Mouse (Mus musculus) myocyte (in vitro differentiated cells): ENCODE measurements around the gene Btbd2. TPM values are rescaled to one million over a fixed set of nuclear protein-coding genes. Genes with fewer than 3 reads are reported as not detected.

Experiments
- H3K27me3 ChIP-seq: one replicate; pipeline ENCODE4 v1.6.1; 2011; ENCODE audit not compliant: control insufficient read depth, insufficient read depth, insufficient read length
- H3K36me3 ChIP-seq: one replicate; pipeline ENCODE4 v1.6.1; 2011; ENCODE audit not compliant: control insufficient read depth, insufficient read depth
- H3K4me2 ChIP-seq: one replicate; pipeline ENCODE4 v1.6.1; 2011; ENCODE audit warnings: low read depth, control low read depth
- H3K4me3 ChIP-seq: one replicate; pipeline ENCODE4 v1.5.1; 2011; ENCODE audit warnings: mild to moderate bottlenecking, control low read depth, moderate library complexity
- H3K79me2 ChIP-seq: one replicate; pipeline ENCODE4 v1.6.1; 2011; ENCODE audit not compliant: control insufficient read depth, insufficient read depth
- H3ac ChIP-seq: one replicate; pipeline ENCODE4 v1.6.1; 2011; ENCODE audit not compliant: control insufficient read depth, insufficient read length
- CEBPB ChIP-seq: IDR thresholded peaks from 2 replicates; pipeline ENCODE4 v1.6.1; 2011; ENCODE audit warnings: mild to moderate bottlenecking, moderate library complexity; ENCODE audit not compliant: poor library complexity, insufficient read depth, severe bottlenecking
- E2F4 ChIP-seq: IDR thresholded peaks from one replicate; pipeline ENCODE4 v1.6.1; 2011; ENCODE audit warnings: mild to moderate bottlenecking, control low read depth, moderate library complexity; ENCODE audit not compliant: insufficient read depth
- MAX ChIP-seq: IDR thresholded peaks from one replicate; pipeline ENCODE4 v1.6.1; 2011; ENCODE audit warnings: low read depth, mild to moderate bottlenecking, control low read depth
- MYOD1 ChIP-seq, 3 experiments: IDR thresholded peaks; one replicate each; pipeline ENCODE4 v1.6.1; 2011; ENCODE audit warnings: control low read depth in 2 of 3, low read depth in 2 of 3, mild to moderate bottlenecking in 2 of 3, moderate library complexity in 1 of 3; ENCODE audit not compliant: insufficient read length in 2 of 3, control insufficient read depth in 1 of 3
- MYOG ChIP-seq, 3 experiments: IDR thresholded peaks; one replicate each; pipeline ENCODE4 v1.6.1; 2011; ENCODE audit warnings: control low read depth in 2 of 3, low read depth in 2 of 3, mild to moderate bottlenecking in 2 of 3; ENCODE audit not compliant: insufficient read length in 2 of 3, control insufficient read depth in 1 of 3, insufficient read depth in 1 of 3
- POLR2A ChIP-seq: IDR thresholded peaks from one replicate; pipeline ENCODE4 v1.6.1; 2011; ENCODE audit warnings: low read depth, mild to moderate bottlenecking, control low read depth, moderate library complexity; ENCODE audit not compliant: insufficient read length
- POLR2AphosphoS2 ChIP-seq: IDR thresholded peaks from one replicate; pipeline ENCODE4 v1.6.1; 2011; ENCODE audit warnings: low read depth, control low read depth; ENCODE audit not compliant: insufficient read length
- REST ChIP-seq: IDR thresholded peaks from one replicate; pipeline ENCODE4 v1.6.1; 2011; ENCODE audit warnings: mild to moderate bottlenecking, control low read depth, moderate library complexity; ENCODE audit not compliant: insufficient read depth, insufficient read length
- SRF ChIP-seq: IDR thresholded peaks from one replicate; pipeline ENCODE4 v1.6.1; 2011; ENCODE audit warnings: low read depth; ENCODE audit not compliant: control insufficient read depth, insufficient read length
- TCF12 ChIP-seq: IDR thresholded peaks from one replicate; pipeline ENCODE4 v1.6.1; 2011; ENCODE audit warnings: mild to moderate bottlenecking, control low read depth; ENCODE audit not compliant: poor library complexity, insufficient read depth, severe bottlenecking
- TCF3 ChIP-seq: IDR thresholded peaks from one replicate; pipeline ENCODE4 v1.6.1; 2011; ENCODE audit warnings: low read depth, control low read depth; ENCODE audit not compliant: insufficient read length
- USF1 ChIP-seq: IDR thresholded peaks from one replicate; pipeline ENCODE4 v1.6.1; 2011; ENCODE audit warnings: low read depth, mild to moderate bottlenecking, control low read depth, moderate library complexity
- polyA plus RNA-seq: library from polyadenylated mRNA; unstranded; fragments of >200 nt; fragmentation: generic; extraction: Trizol; gene quantifications from one replicate; pipeline ENCODE4 v1.2.1, GENCODE M21; 2012; ENCODE audit warnings: missing spikeins

Gene Btbd2
- polyA plus RNA-seq, 1 experiment, result 55.9 TPM

GRCm38 (mm10) chr10:80604001-80604509 is 52.8 kb downstream of the Btbd2 start:
- peak overlapping the region; percentile 22 for H3ac ChIP-seq
- H3K27me3 ChIP-seq, result no peaks in the 10 kb centered on the region
- H3K36me3 ChIP-seq, result peaks cover 7% of the 10 kb centered on the region
- peak overlapping the region; percentile 90 for H3K4me2 ChIP-seq
- peak overlapping the region; percentile 81 for H3K4me3 ChIP-seq
- TF ChIP-seq MYOD1 (IDR thresholded peaks at IDR 0.05; ENCODE audit: control insufficient read depth in 1 of 3, insufficient read length in 2 of 3, low read depth in 2 of 3) (no peak), TCF12 (no peak), MYOG (IDR thresholded peaks at IDR 0.05; ENCODE audit: control insufficient read depth in 1 of 3, insufficient read depth in 1 of 3, insufficient read length in 2 of 3, low read depth in 2 of 3) (no peak), E2F4 (no peak), POLR2AphosphoS2 (no peak), SRF (no peak), TCF3 (no peak), REST (no peak), POLR2A (no peak), CEBPB (no peak), MAX (no peak), USF1 (no peak)
- peaks cover 37% of the 10 kb centered on the region for H3K79me2 ChIP-seq

GRCm38 (mm10) chr10:80603364-80603763 is 53.5 kb downstream of the Btbd2 start:
- Histone ChIP-seq H3K4me2 (peak overlapping the region; percentile 90), H3K36me3 (peaks cover 3% of the 10 kb centered on the region), H3ac (peak overlapping the region; percentile 22), H3K79me2 (peaks cover 37% of the 10 kb centered on the region), H3K27me3 (no peaks in the 10 kb centered on the region), H3K4me3 (peak overlapping the region; percentile 81)
- TF ChIP-seq REST, result no peak
- TF ChIP-seq CEBPB, result no peak
- TF ChIP-seq MAX, result no peak
- no peak for TF ChIP-seq USF1
- no peak for TF ChIP-seq TCF3
- TF ChIP-seq E2F4, result no peak
- no peak for TF ChIP-seq TCF12
- no peak for TF ChIP-seq POLR2AphosphoS2
- no peak for TF ChIP-seq POLR2A
- TF ChIP-seq MYOD1 (IDR thresholded peaks at IDR 0.05; ENCODE audit: control insufficient read depth in 1 of 3, insufficient read length in 2 of 3, low read depth in 2 of 3), result no peak
- no peak for TF ChIP-seq SRF
- TF ChIP-seq MYOG (IDR thresholded peaks at IDR 0.05; ENCODE audit: control insufficient read depth in 1 of 3, insufficient read depth in 1 of 3, insufficient read length in 2 of 3, low read depth in 2 of 3), result no peak

GRCm38 (mm10) chr10:80602698-80603325 is 54.1 kb downstream of the Btbd2 start, which contains the start of the genes Scamp4 and Adat3:
Gene Scamp4, plus strand, starts transcription at chr10:80602872.
Gene Adat3, plus strand, starts transcription at chr10:80602880.
- H3ac ChIP-seq, result peak within 1 kb of the TSS; percentile 22
- peak; percentile 80 for TF ChIP-seq POLR2AphosphoS2
- TF ChIP-seq SRF, result peak; percentile 69
- no peak for TF ChIP-seq MAX
- no peak for TF ChIP-seq TCF12
- no peak for TF ChIP-seq MYOG (IDR thresholded peaks at IDR 0.05; ENCODE audit: control insufficient read depth in 1 of 3, insufficient read depth in 1 of 3, insufficient read length in 2 of 3, low read depth in 2 of 3)
- TF ChIP-seq CEBPB, result no peak
- no peak for TF ChIP-seq REST
- TF ChIP-seq USF1, result no peak
- TF ChIP-seq POLR2A, result peak; percentile 77
- peak in 1 of 3 experiments; percentile 19 for TF ChIP-seq MYOD1 (IDR thresholded peaks at IDR 0.05; ENCODE audit: control insufficient read depth in 1 of 3, insufficient read length in 2 of 3, low read depth in 2 of 3)
- no peak for TF ChIP-seq E2F4
- TF ChIP-seq TCF3, result no peak
- H3K4me2 ChIP-seq, result peak within 1 kb of the TSS; percentile 90
- H3K36me3 ChIP-seq, result no peaks in the 10 kb centered on the region
- H3K27me3 ChIP-seq, result no peaks in the 10 kb centered on the region
- peaks cover 33% of the 10 kb centered on the region for H3K79me2 ChIP-seq
- peak within 1 kb of the TSS; percentile 81 for H3K4me3 ChIP-seq

- H3K4me2 ChIP-seq, result peak overlapping the region; percentile 12
- H3K79me2 ChIP-seq, result no peaks in the 10 kb centered on the region
- H3K36me3 ChIP-seq, result no peaks in the 10 kb centered on the region
- no peak overlapping the region for H3ac ChIP-seq
- no peaks in the 10 kb centered on the region for H3K27me3 ChIP-seq
- H3K4me3 ChIP-seq, result no peak overlapping the region
- TF ChIP-seq POLR2A (no peak), USF1 (no peak), MYOG (IDR thresholded peaks at IDR 0.05; ENCODE audit: control insufficient read depth in 1 of 3, insufficient read depth in 1 of 3, insufficient read length in 2 of 3, low read depth in 2 of 3) (no peak), POLR2AphosphoS2 (no peak), CEBPB (no peak), TCF3 (no peak), MYOD1 (IDR thresholded peaks at IDR 0.05; ENCODE audit: control insufficient read depth in 1 of 3, insufficient read length in 2 of 3, low read depth in 2 of 3) (no peak), REST (no peak), TCF12 (no peak), MAX (no peak), SRF (no peak), E2F4 (no peak)
These were observed 60.6 kb downstream of the Btbd2 start for GRCm38 (mm10) chr10:80596318-80596717.

Other genes with a start within 250 kb of the Btbd2 start
- gene Tcf3, start 223.4 kb downstream of the Btbd2 start, polyA plus RNA-seq, result 67.5 TPM
- gene Onecut3, start 162.2 kb downstream of the Btbd2 start, polyA plus RNA-seq, result not detected
- gene Atp8b3, start 117.9 kb downstream of the Btbd2 start, polyA plus RNA-seq, result 0.08 TPM
- gene Rexo1, start 95.5 kb downstream of the Btbd2 start, polyA plus RNA-seq, result 18.8 TPM
- gene Klf16, start 79.8 kb downstream of the Btbd2 start, polyA plus RNA-seq, result 16.0 TPM
- gene Abhd17a, start 66.7 kb downstream of the Btbd2 start, polyA plus RNA-seq, result 111 TPM
- gene Scamp4, start 54.2 kb downstream of the Btbd2 start, polyA plus RNA-seq, result 141 TPM
- 5.7 TPM for gene Adat3, start 54.2 kb downstream of the Btbd2 start, polyA plus RNA-seq
- 1.0 TPM for gene Gm49322, start 51.0 kb downstream of the Btbd2 start, polyA plus RNA-seq
- 178 TPM for gene Csnk1g2, start 34.2 kb downstream of the Btbd2 start, polyA plus RNA-seq
- gene Mknk2, start 21.0 kb upstream of the Btbd2 start, polyA plus RNA-seq, result 119 TPM
- gene Mob3a, start 44.9 kb upstream of the Btbd2 start, polyA plus RNA-seq, result 25.1 TPM
- 1.9 TPM for gene Izumo4, start 45.1 kb upstream of the Btbd2 start, polyA plus RNA-seq
- gene Ap3d1, start 85.2 kb upstream of the Btbd2 start, polyA plus RNA-seq, result 68.0 TPM
- 20.6 TPM for gene Dot1l, start 98.1 kb upstream of the Btbd2 start, polyA plus RNA-seq
- gene Sf3a2, start 141.1 kb upstream of the Btbd2 start, polyA plus RNA-seq, result 93.1 TPM
- 69.6 TPM for gene Plekhj1, start 141.6 kb upstream of the Btbd2 start, polyA plus RNA-seq
- 0.76 TPM for gene Amh, start 148.2 kb upstream of the Btbd2 start, polyA plus RNA-seq
- gene Jsrp1, start 156.4 kb upstream of the Btbd2 start, polyA plus RNA-seq, result 343 TPM
- gene Oaz1, start 169.6 kb upstream of the Btbd2 start, polyA plus RNA-seq, result 1,349 TPM
- gene Lingo3, start 187.0 kb upstream of the Btbd2 start, polyA plus RNA-seq, result 0.05 TPM
- gene Lsm7, start 198.1 kb upstream of the Btbd2 start, polyA plus RNA-seq, result 150 TPM
- 31.0 TPM for gene Sppl2b, start 198.2 kb upstream of the Btbd2 start, polyA plus RNA-seq
- gene Tmprss9, start 214.8 kb upstream of the Btbd2 start, polyA plus RNA-seq, result 0.05 TPM
- gene Timm13, start 243.9 kb upstream of the Btbd2 start, polyA plus RNA-seq, result 225 TPM